9 mouse cellular contexts compared by ENCODE assay signal in the genomic region with DNA sequence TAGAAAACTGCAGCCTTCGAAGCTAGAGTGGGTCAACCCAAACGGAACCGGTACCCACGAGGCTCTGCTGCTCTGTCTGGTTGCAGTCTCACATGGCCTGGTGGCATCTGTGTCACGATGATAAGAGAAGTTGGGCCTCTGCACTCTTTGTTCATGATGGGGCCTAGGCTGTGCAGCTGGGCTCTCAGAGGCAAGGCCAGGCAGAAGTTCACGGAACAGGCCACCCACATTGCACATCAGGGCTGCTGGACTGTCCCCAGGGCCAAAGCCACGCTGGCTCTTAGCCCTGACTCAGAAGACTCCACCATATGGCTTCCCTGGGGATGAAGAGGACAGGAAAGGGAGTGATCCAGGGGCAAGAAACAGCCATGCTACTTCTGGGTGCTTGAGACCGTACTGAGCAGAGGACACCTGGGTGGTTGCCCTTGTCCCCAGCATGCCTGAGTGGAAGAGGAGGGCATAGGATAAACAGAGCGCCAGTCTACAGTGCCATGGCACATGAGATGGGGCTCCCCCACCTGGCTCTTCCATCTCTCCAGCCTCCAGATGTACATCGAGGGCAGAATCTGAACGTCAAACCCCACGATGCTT.
A peak's percentile ranks its signal among the peaks of the same experiment; 100 is the strongest.
DNase-seq lines count a peak whose midpoint lies in the region; ATAC-seq lines count a peak whose summit lies in the region.
"Had no signal": no experiment of that assay in that cellular context is flagged by ENCODE, and none has a peak within 500 bp of the region (broad histone marks: within the 10 kb centered on the region; RNA-seq: fewer than 3 reads in every experiment).

No protein-coding gene starts in this region.

- H3K4me1 ChIP-seq in heart, embryonic 13.5 days = peaks cover 18% of the 10 kb centered on the region
- peaks cover 19% of the 10 kb centered on the region for H3K4me1 ChIP-seq in liver, embryonic 12.5 days

- no peaks in the 10 kb centered on the region for H3K36me3 ChIP-seq in heart, embryonic 13.5 days
- H3K36me3 ChIP-seq in liver, embryonic 12.5 days = no peaks in the 10 kb centered on the region
- H3K36me3 ChIP-seq: midbrain, embryonic 12.5 days had no signal

- H3K9me3 ChIP-seq in heart, embryonic 13.5 days = no peaks in the 10 kb centered on the region
- no peaks in the 10 kb centered on the region for H3K9me3 ChIP-seq in liver, embryonic 12.5 days (replicated peaks)
- H3K9me3 ChIP-seq: midbrain, embryonic 12.5 days had no signal

- 57% methylated on average over 12 of the region's 12 CpGs for WGBS in heart, embryonic 13.5 days
- WGBS in liver, embryonic 12.5 days (ENCODE audit: insufficient replicate concordance) = 48% methylated on average over 12 of the region's 12 CpGs

- ATAC-seq in cerebellum, adult (ENCODE audit: insufficient number of reproducible peaks, low FRiP score, low TSS enrichment) = no peak
- no peak for ATAC-seq in heart, embryonic 13.5 days (ENCODE audit: extremely low read depth, insufficient number of reproducible peaks, low FRiP score, low TSS enrichment)
- ATAC-seq in liver, embryonic 12.5 days = peak; percentile 76

- no peaks in the 10 kb centered on the region; the same call in 1 of the 2 replicates for H3K27me3 ChIP-seq in heart, embryonic 13.5 days (replicated peaks)
- H3K27me3 ChIP-seq in liver, embryonic 12.5 days (replicated peaks) = no peaks in the 10 kb centered on the region
- H3K27me3 ChIP-seq: midbrain, embryonic 12.5 days had no signal

- no peak overlapping the region for H3K4me2 ChIP-seq in heart, embryonic 13.5 days
- no peak overlapping the region for H3K4me2 ChIP-seq in liver, embryonic 12.5 days
- H3K4me2 ChIP-seq: midbrain, embryonic 12.5 days had no signal

- H3K4me3 ChIP-seq in heart, embryonic 13.5 days = no peak overlapping the region
- no peak overlapping the region for H3K4me3 ChIP-seq in liver, embryonic 12.5 days
- H3K4me3 ChIP-seq: midbrain, embryonic 12.5 days had no signal

- DNase-seq in cerebellum, postnatal 10 days = peak; percentile 56 to 70
- DNase-seq in adipocyte (ENCODE audit: low spot score) = peak; percentile 15
- no peak for DNase-seq in testis, postnatal 10 days (ENCODE audit: low spot score)
- no peak for DNase-seq in left cerebral cortex, postnatal 10 days (ENCODE audit: extremely low spot score in 1 of 2, low spot score in 2 of 2)
- no peak for DNase-seq in embryo, embryonic 9.5 days (ENCODE audit: extremely low spot score)

- 0 out of 2 replicates have a peak overlapping the region, but pooled peaks have one; percentile 8 for H3K27ac ChIP-seq in heart, embryonic 13.5 days (replicated peaks)
- no peak overlapping the region for H3K27ac ChIP-seq in liver, embryonic 12.5 days
- H3K27ac ChIP-seq: midbrain, embryonic 12.5 days had no signal

- intact Hi-C loops in left cerebral cortex, postnatal 10 days (cut with DNase I) = no loop called here

- no peak overlapping the region for H3K9ac ChIP-seq in heart, embryonic 13.5 days
- no peak overlapping the region for H3K9ac ChIP-seq in liver, embryonic 12.5 days
- H3K9ac ChIP-seq: midbrain, embryonic 12.5 days had no signal

Comparison
In these comparisons a context has a peak if more than half of its experiments do, and no peak if none do; other contexts are left out.
1. DNase-seq: peak in cerebellum, postnatal 10 days (2 of 2) and adipocyte (single experiment); none in testis, postnatal 10 days (single experiment), left cerebral cortex, postnatal 10 days (0 of 2) and embryo, embryonic 9.5 days (single experiment).